ENCODE assay signal across 14 mouse cellular contexts in genomic region chr14:35574489-35574888, GRCm38 (mm10).
"Had no signal": no experiment of that assay in that cellular context is flagged by ENCODE, and none has a peak within 500 bp of the region (broad histone marks: within the 10 kb centered on the region; RNA-seq: fewer than 3 reads in every experiment).

No protein-coding gene starts in this region.

- H3K9me3 ChIP-seq: midbrain, embryonic 10.5 days; midbrain, embryonic 12.5 days; neural tube, embryonic 12.5 days had no signal

- H3K36me3 ChIP-seq: midbrain, embryonic 10.5 days; midbrain, embryonic 12.5 days; neural tube, embryonic 12.5 days had no signal

- DNase-seq: lung, adult 18-20 months; lung, embryonic 14.5 days; lung, postnatal 10 days; lung, postnatal 4 days; midbrain, embryonic 14.5 days; right cerebral cortex, postnatal 25 days; right cerebral cortex, postnatal 4 days; spleen, adult 18-20 months; thymus, adult 2 months; thymus, postnatal 25 days; thymus, postnatal 4 days had no signal

- H3K9ac ChIP-seq: lung, embryonic 14.5 days; midbrain, embryonic 12.5 days; neural tube, embryonic 12.5 days had no signal

- H3K4me1 ChIP-seq: neural tube, embryonic 12.5 days had no signal

- H3K27ac ChIP-seq: midbrain, embryonic 10.5 days; midbrain, embryonic 12.5 days; neural tube, embryonic 12.5 days had no signal

- H3K4me3 ChIP-seq: midbrain, embryonic 10.5 days; midbrain, embryonic 12.5 days; neural tube, embryonic 12.5 days had no signal
